Mouse (Mus musculus) midbrain, postnatal 0 days (tissue): ENCODE results near the gene Ccdc141. TPM values are rescaled to one million over a fixed set of nuclear protein-coding genes. Genes with fewer than 3 reads are reported as not detected.

Experiments used
- ATAC-seq: fragments of 200-750 bp; cut with Nextera tagmentation; 2 replicates; pipeline ENCODE4 v1.8.0; 2017; ENCODE audit warnings: moderate number of reproducible peaks, mild to moderate bottlenecking, moderate TSS enrichment, moderate library complexity; ENCODE audit not compliant: low FRiP score
- DNase-seq: peaks from one replicate; pipeline ENCODE4 v3.0.0-alpha.2; 2015; ENCODE audit warnings: low spot score
- H3K27ac ChIP-seq: fragments of 300-500 bp; sonication (generic); 2 replicates; pipeline ENCODE4 v1.5.1; 2014; ENCODE audit warnings: low read depth, mild to moderate bottlenecking, low read length, mixed read lengths
- H3K27me3 ChIP-seq: fragments of 300-500 bp; sonication (generic); 2 replicates; pipeline ENCODE4 v1.6.1; 2014; ENCODE audit warnings: low read length, control low read depth, mixed read lengths; ENCODE audit not compliant: insufficient read depth
- H3K36me3 ChIP-seq: fragments of 300-500 bp; sonication (generic); 2 replicates; pipeline ENCODE4 v1.6.1; 2014; ENCODE audit warnings: low read length, control low read depth, mixed read lengths; ENCODE audit not compliant: insufficient read depth
- H3K4me1 ChIP-seq: fragments of 300-500 bp; sonication (generic); 2 replicates; pipeline ENCODE4 v1.6.1; 2014; ENCODE audit warnings: mild to moderate bottlenecking, control low read depth, antibody characterized with exemption, low read length, mixed read lengths; ENCODE audit not compliant: insufficient read depth
- H3K4me2 ChIP-seq: fragments of 300-500 bp; sonication (generic); 2 replicates; pipeline ENCODE4 v1.6.1; 2014; ENCODE audit warnings: low read depth, mild to moderate bottlenecking, low read length, mixed read lengths; ENCODE audit not compliant: poor library complexity, severe bottlenecking
- H3K4me3 ChIP-seq: fragments of 300-500 bp; sonication (generic); 2 replicates; pipeline ENCODE4 v1.5.1; 2014; ENCODE audit warnings: low read depth, mild to moderate bottlenecking, low read length, moderate library complexity
- H3K9ac ChIP-seq: fragments of 300-500 bp; sonication (generic); replicated peaks from 2 replicates; pipeline ENCODE4 v1.6.1; 2014; ENCODE audit warnings: mild to moderate bottlenecking, low read length, moderate library complexity, mixed read lengths; ENCODE audit not compliant: poor library complexity, severe bottlenecking
- H3K9me3 ChIP-seq: fragments of 300-500 bp; sonication (generic); 2 replicates; pipeline ENCODE4 v1.6.1; 2016; ENCODE audit warnings: low read length, control low read depth
- CTCF ChIP-seq: IDR thresholded peaks from 2 replicates; pipeline ENCODE4 v1.5.1; 2016; ENCODE audit warnings: antibody characterized with exemption, mild to moderate bottlenecking
- WGBS: fragments of 180-500 bp; shearing (Covaris S2); extraction: QIAGEN DNeasy Blood & Tissue Kit; methylation state at CpG from one replicate; pipeline ENCODE4 v1.1.7; 2014; 5-methylcytosine and 5-hydroxymethylcytosine counted together
- polyA plus RNA-seq: library from polyadenylated mRNA; unstranded; fragments of >200 nt; fragmentation: Nextera tagmentation; extraction: Ambion mirVana; gene quantifications from 2 replicates; pipeline ENCODE4 v1.2.1, GENCODE M21; 2015
- total RNA-seq: library from RNA; depleted of rRNA; stranded (reverse); fragments of >200 nt; gene quantifications from 2 replicates; pipeline ENCODE4 v1.2.3, GENCODE M21; 2014

The Ccdc141 gene
- total and polyA plus RNA-seq, 2 experiments from 2014 or later = 7.1 to 7.9 TPM

DNA sequence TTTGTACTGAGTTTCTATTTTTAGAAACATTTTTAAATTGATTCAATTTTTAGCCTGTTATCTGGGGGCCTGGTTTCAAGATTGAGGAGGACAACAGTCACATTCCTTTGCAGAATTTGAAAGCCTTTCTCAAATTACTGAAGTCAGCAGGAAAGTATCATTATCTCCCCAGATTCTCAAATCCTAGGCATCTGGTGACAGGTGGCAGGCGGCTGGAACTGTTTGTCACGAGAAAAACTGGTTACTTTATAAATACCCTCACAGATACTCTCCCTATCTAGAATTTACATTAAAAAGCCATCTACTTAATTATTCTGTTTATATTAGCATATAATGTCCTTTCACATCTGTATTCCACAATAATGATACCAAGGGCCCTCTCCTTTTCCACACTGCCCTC is 56.1 kb downstream of the Ccdc141 start:
- DNase-seq (no peak), ATAC-seq (no peak)
- H3K9me3 ChIP-seq = no peaks in the 10 kb centered on the region
- no peak overlapping the region for H3K4me3 ChIP-seq
- H3K4me1 ChIP-seq = no peaks in the 10 kb centered on the region
- no peak overlapping the region for H3K27ac ChIP-seq
- 58% methylated on average over 2 of the region's 2 CpGs for WGBS
- no peak for TF ChIP-seq CTCF
- H3K4me2 ChIP-seq = no peak overlapping the region
- no peaks in the 10 kb centered on the region for H3K36me3 ChIP-seq
- no peaks in the 10 kb centered on the region for H3K27me3 ChIP-seq
- no peak overlapping the region for H3K9ac ChIP-seq

DNA sequence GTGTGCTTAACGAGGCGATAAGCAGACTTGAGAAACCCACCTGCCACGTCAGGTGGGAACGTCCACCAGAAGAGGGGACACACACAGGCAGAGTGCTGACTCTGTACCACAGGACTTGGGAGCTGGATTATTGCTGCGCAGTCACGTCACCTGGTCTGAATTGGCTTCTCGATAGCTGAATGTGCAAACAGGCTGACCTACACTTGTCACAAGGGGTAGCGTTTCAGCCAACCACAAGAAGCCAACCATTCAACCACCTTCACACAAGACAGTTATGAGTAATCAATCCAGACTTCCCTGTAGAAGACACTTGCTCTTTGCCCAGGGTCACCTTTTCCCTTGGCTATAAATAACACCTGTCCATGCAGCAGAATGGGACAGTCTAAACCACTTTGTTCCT is 56.6 kb downstream of the Ccdc141 start:
- 87% methylated on average over 8 of the region's 8 CpGs for WGBS
- H3K36me3 ChIP-seq = no peaks in the 10 kb centered on the region
- H3K27me3 ChIP-seq = no peaks in the 10 kb centered on the region
- H3K9ac ChIP-seq = no peak overlapping the region
- no peaks in the 10 kb centered on the region for H3K9me3 ChIP-seq
- DNase-seq (no peak), ATAC-seq (no peak)
- TF ChIP-seq CTCF = no peak
- no peaks in the 10 kb centered on the region for H3K4me1 ChIP-seq
- no peak overlapping the region for H3K4me3 ChIP-seq
- no peak overlapping the region for H3K4me2 ChIP-seq
- H3K27ac ChIP-seq = no peak overlapping the region

DNA sequence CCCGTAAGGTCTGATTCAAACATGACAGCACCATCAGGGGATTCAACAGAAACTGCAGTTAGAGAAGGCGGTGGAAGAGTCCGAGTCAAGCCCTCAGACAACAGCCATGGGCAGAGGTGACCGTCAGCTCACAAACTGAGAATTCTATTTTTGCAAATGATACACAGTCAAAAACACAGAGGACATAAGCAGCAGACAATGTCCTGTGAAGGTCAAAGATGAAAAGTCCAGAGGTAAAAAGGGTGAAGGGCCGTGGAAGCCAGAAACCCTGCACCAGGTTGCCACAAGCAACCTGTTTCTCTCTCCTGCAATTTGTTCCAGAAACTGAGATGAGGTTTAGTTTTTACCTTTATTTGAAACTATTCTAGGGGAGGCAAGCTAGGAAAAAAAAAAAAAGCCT is 57.4 kb downstream of the Ccdc141 start:
- no peak overlapping the region for H3K27ac ChIP-seq
- 90% methylated on average over 5 of the region's 5 CpGs for WGBS
- H3K4me1 ChIP-seq = no peaks in the 10 kb centered on the region
- H3K27me3 ChIP-seq = no peaks in the 10 kb centered on the region
- no peaks in the 10 kb centered on the region for H3K36me3 ChIP-seq
- H3K9me3 ChIP-seq = no peaks in the 10 kb centered on the region
- H3K4me3 ChIP-seq = no peak overlapping the region
- TF ChIP-seq CTCF = no peak
- DNase-seq (no peak), ATAC-seq (no peak)
- no peak overlapping the region for H3K4me2 ChIP-seq
- no peak overlapping the region for H3K9ac ChIP-seq

DNA sequence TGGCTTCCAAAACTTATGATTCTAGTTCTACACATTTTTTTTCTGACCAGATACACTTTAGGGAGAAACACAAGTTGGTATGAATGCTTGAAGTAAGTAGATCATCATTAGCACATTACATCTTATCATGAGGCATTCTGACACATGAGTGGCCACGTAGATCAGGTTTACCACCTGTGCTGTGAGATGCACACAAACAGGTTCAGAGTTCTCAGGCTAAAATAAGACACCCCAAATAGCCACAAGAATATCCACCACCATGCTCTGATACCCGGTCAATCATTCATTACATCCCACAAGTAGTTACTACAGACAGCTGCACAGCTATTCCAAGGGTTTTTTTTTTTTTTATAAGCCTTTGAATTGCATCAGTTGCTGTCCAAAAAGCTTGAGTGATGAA is 59.3 kb downstream of the Ccdc141 start:
- no peak for DNase-seq
- Histone ChIP-seq H3K27ac (no peak overlapping the region), H3K4me2 (no peak overlapping the region), H3K36me3 (no peaks in the 10 kb centered on the region), H3K9me3 (no peaks in the 10 kb centered on the region), H3K9ac (no peak overlapping the region), H3K4me3 (no peak overlapping the region), H3K4me1 (no peaks in the 10 kb centered on the region), H3K27me3 (no peaks in the 10 kb centered on the region)
- no peak for ATAC-seq
- no peak for TF ChIP-seq CTCF
- WGBS = 93% methylated on average over 2 of the region's 2 CpGs

DNA sequence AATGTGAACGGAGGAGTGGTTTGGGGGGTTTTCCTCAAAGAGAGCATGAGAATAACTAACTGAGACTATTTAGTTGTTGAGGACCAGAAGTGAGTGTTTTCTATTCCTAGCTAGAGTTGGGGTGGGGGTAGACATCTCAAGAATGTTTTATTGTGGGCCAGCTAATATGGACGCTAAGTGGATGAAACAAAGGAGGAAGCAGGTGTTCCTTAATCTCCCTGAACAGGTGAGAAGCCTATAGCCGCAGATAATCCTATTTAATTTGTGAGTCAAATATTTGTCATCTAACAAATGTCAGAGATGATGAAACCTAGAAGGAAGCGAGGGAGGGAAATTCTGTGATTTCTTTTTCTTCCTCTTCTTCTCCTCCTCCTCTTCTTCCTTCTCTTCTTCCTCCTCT is 60.1 kb downstream of the Ccdc141 start:
- no peaks in the 10 kb centered on the region for H3K9me3 ChIP-seq
- DNase-seq (no peak), ATAC-seq (no peak)
- H3K27me3 ChIP-seq = no peaks in the 10 kb centered on the region
- no peak overlapping the region for H3K4me2 ChIP-seq
- no peaks in the 10 kb centered on the region for H3K4me1 ChIP-seq
- no peak for TF ChIP-seq CTCF
- H3K4me3 ChIP-seq = no peak overlapping the region
- no peaks in the 10 kb centered on the region for H3K36me3 ChIP-seq
- no peak overlapping the region for H3K27ac ChIP-seq
- 79% methylated on average over 4 of the region's 4 CpGs for WGBS
- no peak overlapping the region for H3K9ac ChIP-seq

DNA sequence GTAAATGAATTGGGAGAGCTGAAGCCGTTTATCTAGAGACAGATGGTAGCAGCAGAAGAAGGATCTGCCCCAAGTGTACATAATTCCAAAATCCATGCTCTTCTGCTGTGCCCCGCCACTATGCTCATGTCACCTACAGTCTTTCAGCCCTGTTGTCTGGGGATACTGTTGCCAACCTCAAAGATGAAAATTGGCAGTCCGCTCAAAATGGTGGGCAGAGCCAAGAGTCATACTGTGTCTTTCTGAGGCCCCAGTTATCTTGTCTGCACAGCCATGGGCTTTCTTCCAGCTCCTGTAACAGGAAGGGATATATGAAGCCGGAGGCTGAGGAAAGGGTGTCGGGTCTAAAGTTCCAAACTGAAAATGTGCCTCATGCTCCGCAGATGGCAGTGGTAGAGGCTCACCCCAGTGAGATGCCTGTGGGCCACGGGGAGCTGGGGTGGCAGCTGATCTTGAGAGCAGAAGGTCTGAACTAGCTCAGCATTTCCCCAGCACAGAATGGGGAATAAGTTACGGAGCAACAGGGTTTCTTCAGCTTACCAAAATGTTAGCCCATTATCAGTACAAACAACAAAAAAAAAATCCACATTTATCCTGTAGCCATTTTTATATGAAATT is 60.8 kb downstream of the Ccdc141 start:
- DNase-seq = peak; percentile 86
- ATAC-seq = no peak; the same call in 1 of the 2 replicates
- Histone ChIP-seq H3K27me3 (no peaks in the 10 kb centered on the region), H3K9me3 (no peaks in the 10 kb centered on the region), H3K36me3 (no peaks in the 10 kb centered on the region), H3K4me3 (no peak overlapping the region), H3K27ac (no peak overlapping the region), H3K4me2 (no peak overlapping the region), H3K9ac (no peak overlapping the region), H3K4me1 (no peaks in the 10 kb centered on the region)
- no peak for TF ChIP-seq CTCF
- 82% methylated on average over 8 of the region's 8 CpGs for WGBS
